Mouse (Mus musculus): ENCODE results near the gene Galk1.
A peak's percentile ranks its signal among the peaks of the same experiment; 100 is the strongest.

The Galk1 gene

DNA sequence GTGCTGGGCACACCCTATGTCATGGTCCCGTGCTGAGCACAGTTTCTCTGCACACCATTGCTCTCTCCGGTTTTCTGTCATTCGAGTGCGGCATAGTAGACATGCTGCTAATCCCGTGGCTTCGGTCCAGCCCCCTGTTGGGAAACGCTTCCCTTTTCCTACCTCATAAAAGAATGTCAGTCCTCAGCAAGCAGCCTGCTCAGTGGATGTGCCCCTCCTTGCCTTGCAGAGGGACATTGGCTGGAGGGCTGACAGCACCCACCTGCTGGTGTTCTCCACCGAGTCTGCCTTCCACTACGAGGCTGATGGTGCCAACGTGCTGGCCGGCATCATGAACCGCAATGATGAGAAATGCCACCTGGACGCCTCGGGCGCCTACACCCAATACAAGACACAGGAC lies 30.0 kb downstream of the Galk1 start:
- no peak for DNase-seq (ENCODE audit: low spot score in 2 of 2)

DNA sequence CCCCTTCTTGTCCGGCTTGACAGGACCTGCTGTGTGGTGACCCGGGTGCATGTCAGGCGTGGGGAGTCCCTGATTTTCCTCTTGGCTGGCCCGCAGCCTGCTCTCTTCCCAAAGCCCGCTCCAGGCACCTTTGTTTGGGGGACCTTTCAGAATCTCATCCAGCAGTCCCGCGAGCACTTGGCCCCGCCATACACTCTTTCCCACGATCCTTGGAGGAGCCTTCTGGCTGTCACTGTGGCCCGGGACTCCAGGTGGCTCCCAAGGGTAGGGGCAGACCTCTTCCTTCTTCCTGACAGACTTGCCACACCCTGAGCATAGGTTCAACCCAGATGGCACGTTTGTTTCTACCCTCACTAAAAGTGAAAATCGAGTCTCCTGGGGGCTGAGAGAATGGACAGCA lies 37.0 kb downstream of the Galk1 start:
- DNase-seq (ENCODE audit: low spot score in 2 of 2), result no peak

DNA sequence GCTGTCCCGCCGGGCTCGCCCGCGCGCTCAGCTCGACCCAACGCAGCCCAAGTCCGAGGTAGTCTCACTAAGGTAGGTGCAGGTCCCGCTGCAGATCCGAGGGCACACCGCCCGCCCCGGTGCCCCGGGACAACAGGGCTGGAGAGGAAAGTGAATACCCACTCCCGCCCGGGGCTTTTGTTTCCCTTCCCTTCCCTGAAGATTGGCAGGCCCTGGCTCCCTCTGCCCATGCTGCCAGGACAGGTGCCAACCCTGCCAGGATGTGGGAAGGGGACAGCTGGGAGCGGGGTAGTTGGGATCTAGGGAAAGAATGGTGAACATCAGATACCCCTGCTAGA lies 37.5 kb downstream of the Galk1 start:
- DNase-seq (ENCODE audit: low spot score in 2 of 2), result no peak

DNA sequence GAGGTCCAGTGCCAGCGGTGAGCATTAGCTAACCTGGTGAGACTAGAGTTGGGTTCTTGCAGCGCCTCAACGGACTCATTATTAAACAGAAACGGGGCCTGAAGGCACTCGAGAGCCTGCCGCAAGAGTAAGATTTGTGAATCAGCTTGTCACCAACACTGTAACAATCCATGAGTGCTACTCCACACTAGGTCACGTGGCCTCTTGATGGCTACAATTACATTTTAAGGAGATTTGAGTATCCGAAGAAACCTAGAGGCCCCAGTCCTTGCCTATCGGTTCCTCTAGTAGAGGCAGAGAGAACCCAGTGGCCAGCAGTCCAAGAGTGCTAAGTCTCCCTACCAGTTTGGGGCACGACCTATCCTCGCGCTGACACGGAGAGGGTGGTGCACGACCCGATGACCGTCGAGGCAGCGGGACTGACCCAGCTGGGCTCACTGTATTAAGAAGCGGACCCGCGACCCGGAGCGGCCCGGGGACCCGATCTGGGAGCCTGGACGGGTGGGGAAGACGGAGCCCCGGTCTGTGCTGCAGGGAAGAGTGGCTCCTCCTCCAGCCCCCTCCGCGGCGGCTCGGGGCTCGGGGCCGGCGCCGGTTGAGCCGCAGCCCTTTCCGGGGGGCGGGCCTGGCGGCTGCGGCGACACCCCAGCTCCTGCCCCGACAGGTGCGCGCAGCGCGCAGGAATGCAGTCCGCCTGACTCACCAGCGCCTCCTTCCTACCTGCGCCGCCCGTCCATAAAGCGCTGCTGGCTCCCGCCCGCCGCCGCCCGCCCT lies 38.0 kb downstream of the Galk1 start, which contains the start of gene Itgb4:
Itgb4 (plus strand) TSS at position 401 of the 774 bp plus-strand sequence.
- peak in 1 of 2 experiments; percentile 39 for DNase-seq (ENCODE audit: low spot score in 2 of 2)

DNA sequence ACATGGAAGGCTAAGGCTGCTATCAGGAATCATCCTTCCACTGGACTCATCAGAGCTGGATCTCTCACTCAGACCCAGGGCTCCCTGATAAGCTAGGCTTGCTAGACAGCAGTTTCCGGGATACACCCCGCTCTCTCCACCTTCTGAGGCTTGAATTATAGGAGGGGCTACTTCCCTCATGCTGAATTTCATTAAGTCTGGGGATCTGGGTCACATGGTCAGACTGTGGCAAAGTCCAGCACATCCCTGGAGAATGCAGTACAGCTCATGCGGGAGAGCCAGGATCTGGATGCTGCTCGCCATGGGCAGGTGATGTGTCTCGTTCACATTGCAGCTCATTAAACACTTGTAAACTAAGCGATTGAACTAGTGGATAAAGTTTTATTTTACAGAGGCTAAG lies 41.5 kb downstream of the Galk1 start:
- DNase-seq (ENCODE audit: low spot score in 2 of 2), result no peak

DNA sequence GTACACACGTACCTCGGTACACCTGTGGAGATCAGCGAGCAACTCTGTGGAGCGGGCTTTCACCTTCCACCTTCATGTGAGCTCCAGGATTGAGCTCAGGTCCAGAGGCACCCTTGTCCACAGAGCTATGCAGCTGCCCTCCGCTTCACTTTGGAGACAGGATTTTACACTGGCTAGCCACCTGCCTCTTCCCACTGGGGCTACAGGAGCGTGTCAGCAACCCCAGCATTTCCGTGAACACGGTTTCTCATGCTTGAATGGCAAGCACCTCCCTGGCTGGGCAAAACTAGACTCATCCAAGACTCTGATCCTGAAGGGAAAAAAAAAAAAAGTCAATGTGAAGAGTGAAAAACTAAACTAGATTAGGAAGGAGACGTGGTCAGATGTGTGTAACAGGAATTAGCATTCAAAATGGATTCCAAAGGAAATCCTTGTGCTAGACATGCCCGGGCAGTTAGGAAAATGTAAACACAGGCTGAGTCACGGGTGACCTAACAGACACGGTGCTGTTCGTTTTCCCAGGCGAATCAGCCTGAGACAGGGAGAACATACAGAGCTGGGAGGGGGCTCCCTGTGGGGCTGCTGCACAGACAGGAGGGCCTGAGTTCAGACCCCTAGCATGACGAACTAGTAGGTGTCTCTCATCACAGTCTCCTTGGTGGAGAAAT lies 42.4 kb downstream of the Galk1 start:
- DNase-seq (ENCODE audit: low spot score in 2 of 2), result no peak

DNA sequence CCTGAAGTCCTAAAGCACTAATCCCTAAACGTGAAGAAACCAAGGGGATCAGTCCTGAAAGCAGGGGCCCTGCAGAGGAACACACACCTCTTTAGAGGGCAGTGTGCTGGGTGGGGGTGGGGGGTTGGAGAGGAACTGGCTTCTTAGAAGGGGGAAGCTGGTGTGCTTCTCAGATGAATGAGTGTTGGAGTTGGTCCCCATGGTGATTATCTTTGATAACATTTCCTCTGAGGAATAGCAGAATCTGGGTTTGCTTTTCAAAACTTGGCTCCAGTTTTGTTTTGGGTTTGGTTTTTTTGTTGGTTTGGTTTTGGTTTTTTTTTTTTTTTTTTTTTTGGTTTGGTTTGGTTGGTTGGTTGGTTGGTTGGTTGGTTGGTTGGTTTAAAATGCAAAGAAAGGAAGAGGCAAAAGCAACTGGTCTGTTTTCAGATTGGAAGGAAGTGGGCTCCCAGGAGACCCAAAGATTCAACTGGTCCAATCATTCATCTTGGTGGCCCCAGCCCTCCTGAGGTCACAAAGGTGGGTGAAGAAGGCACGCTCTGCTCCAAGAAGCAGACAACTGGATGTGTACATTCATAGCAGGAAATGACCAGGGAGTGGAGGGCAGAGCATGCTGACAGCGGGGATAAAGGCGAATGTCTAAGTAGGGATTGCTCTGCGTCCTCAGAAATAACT lies 43.7 kb downstream of the Galk1 start:
- no peak for DNase-seq (ENCODE audit: low spot score in 2 of 2)

DNA sequence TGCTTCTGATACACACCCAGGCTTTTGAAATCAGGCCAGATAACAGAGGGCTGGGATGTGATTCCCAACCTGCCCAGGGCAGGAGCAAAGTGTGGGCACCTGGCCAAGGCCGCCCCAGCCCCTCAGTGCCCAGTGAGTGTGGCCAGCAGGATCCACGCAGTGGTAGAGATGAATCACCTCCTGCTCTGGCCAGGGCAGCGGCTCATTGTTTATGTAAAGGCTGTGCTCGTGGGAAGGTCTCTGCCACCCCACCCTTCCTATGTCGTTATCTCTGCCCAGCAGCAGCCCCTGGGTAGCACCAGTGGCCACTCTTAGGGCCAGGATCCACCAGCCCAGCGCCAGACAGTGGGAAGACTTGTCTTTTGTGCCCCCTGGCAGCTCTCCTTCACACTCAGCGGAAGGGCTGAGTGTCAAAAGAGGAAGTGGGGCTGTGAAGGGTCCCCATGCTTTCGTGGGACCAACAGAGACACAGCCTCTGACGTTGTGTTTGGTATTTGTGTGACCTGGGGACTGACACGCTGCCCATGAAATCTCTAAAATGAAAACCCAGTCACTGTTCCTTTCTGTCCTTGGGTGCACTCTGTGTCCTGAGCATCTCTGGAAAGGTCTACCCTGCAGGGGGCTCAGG lies 47.4 kb downstream of the Galk1 start:
- DNase-seq (ENCODE audit: low spot score in 2 of 2), result peak in 1 of 2 experiments; percentile 21

DNA sequence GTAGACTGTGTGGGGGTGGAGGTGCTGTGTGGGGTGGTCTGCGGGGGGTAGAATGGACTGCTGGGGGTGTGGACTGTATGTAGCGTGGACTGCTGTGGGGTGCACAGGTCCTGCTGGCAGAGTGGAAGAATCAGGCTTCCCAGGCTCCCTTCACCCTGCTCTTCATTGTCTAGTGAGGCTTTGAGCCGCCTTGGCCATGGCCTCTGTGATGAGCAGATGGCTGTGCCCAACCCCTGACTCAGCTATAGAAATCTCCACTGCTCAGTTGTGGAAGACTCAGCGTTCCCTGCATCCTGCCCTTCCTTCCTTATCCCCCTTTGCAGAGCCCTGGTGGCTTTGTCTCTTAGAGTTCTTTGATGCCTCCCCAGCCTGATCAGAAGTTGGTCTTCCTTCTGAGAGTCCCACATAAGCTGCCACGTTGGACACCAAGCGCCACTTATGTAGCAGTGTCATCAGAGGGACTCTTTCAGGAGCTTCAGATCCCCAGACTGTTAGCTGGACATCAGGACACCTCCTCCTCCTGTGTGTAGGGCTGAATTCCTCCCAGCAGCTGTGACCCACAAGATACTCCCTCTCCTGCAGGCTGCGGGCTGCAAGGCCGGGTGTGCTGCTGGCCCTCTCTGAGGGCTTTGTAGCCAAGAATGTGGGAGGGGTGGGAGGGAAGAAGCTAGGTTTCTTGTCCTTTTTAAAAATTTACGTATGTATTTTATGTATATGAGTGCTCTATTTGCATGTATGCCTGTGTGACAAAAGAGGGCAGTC lies 49.7 kb downstream of the Galk1 start:
- no peak for DNase-seq (ENCODE audit: low spot score in 2 of 2)

DNA sequence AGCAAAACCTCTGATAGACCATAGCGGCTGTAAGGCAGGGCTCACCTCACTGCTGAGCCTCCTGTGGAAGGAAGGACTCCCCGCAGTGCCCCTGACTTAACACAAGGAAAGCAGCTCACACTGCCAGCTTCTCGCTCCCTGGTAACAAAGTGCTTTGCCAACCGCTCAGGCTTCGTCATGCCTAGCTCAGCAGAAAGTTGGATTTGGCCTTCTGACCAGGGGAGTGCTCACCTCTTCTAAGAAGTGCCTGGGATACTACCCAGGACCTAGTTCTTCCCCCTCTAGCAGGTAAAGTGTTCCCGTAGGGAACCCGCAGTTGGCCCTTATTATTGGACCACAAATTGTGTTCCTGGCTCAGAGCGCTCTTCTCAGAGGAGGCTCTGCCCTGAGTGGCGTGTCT lies 53.5 kb downstream of the Galk1 start:
- DNase-seq (ENCODE audit: low spot score in 2 of 2), result no peak

Data from natural killer cell, adult 2 months (primary cell).